Mouse (Mus musculus) frontal cortex, postnatal 10 days (tissue): ENCODE data around the gene Faim2.

Experiments used
- DNase-seq, 2 experiments: peaks; one replicate each; pipeline ENCODE4 v3.0.0; 2022; ENCODE audit warnings: low spot score in 2 of 2, mixed read lengths in 1 of 2

Gene Faim2

GRCm38 (mm10) chr15:99509840-99510239 is 18.1 kb downstream of the Faim2 start:
- DNase-seq = no peak

GRCm38 (mm10) chr15:99505324-99506095 is 22.5 kb downstream of the Faim2 start:
- DNase-seq = no peak

- no peak for DNase-seq
Measured at GRCm38 (mm10) chr15:99503256-99503655, 24.7 kb downstream of the Faim2 start.

- DNase-seq = no peak
Measured at GRCm38 (mm10) chr15:99502311-99502831, 25.6 kb downstream of the Faim2 start.

GRCm38 (mm10) chr15:99501292-99502260 is 26.4 kb downstream of the Faim2 start:
- DNase-seq = peak; percentile 33 to 44

- DNase-seq = no peak
Measured at GRCm38 (mm10) chr15:99500320-99500719, 27.6 kb downstream of the Faim2 start.

GRCm38 (mm10) chr15:99499726-99500125 is 28.2 kb downstream of the Faim2 start:
- no peak for DNase-seq

GRCm38 (mm10) chr15:99498781-99499180 is 29.2 kb downstream of the Faim2 start:
- no peak for DNase-seq

- DNase-seq = no peak
Measured at GRCm38 (mm10) chr15:99498356-99498755, 29.6 kb downstream of the Faim2 start.

GRCm38 (mm10) chr15:99497527-99498242 is 30.3 kb downstream of the Faim2 start:
- peak; percentile 44 to 45 for DNase-seq

GRCm38 (mm10) chr15:99497061-99497460 is 30.9 kb downstream of the Faim2 start:
- DNase-seq = peak in 1 of 2 experiments; percentile 48

- DNase-seq = no peak
Measured at GRCm38 (mm10) chr15:99484745-99485144, 43.2 kb downstream of the Faim2 start.

- no peak for DNase-seq
Measured at GRCm38 (mm10) chr15:99475814-99476213, 52.2 kb downstream of the Faim2 start.

GRCm38 (mm10) chr15:99474576-99474926 is 53.4 kb downstream of the Faim2 start, which contains the start of gene Bcdin3d:
Bcdin3d (minus strand) TSS chr15:99474730.
- DNase-seq = peak; percentile 78 to 85

- peak in 1 of 2 experiments; percentile 58 for DNase-seq
Measured at GRCm38 (mm10) chr15:99473801-99474575, 54.0 kb downstream of the Faim2 start.

GRCm38 (mm10) chr15:99472972-99473371 is 55.0 kb downstream of the Faim2 start:
- DNase-seq = no peak

GRCm38 (mm10) chr15:99471677-99472063 is 56.3 kb downstream of the Faim2 start:
- no peak for DNase-seq

- DNase-seq = no peak
Measured at GRCm38 (mm10) chr15:99470971-99471676, 56.8 kb downstream of the Faim2 start.

- DNase-seq = no peak
Measured at GRCm38 (mm10) chr15:99470224-99470761, 57.7 kb downstream of the Faim2 start.

GRCm38 (mm10) chr15:99469736-99470135 is 58.2 kb downstream of the Faim2 start:
- DNase-seq = no peak
